Mouse (Mus musculus) T-helper 17 cell (primary cell): Measurements from ENCODE around the gene Gm20425.
"Not testable (repeated sequence)": the region's sequence is repeated elsewhere in the genome, so short reads cannot be mapped to it uniquely, and the experiment has no call there.

ENCODE experiments used
- in situ Hi-C, 2 experiments: fragments of 300-600 bp; cut with MboI, MseI; formaldehyde crosslinking; loops; 1 replicate in 1 of 2; 2 replicates in 1 of 2; pipeline ENCODE4 v1.15.1; 2025; ENCODE audit warnings: high pct_unique_total_duplicates in 2 of 2

The Gm20425 gene

GRCm38 (mm10) chr9:103163806-103164205 is 66.3 kb downstream of the Gm20425 start:
- in situ Hi-C loops: no loop called here

- in situ Hi-C loops: not testable (repeated sequence)
These were observed 74.9 kb downstream of the Gm20425 start for GRCm38 (mm10) chr9:103155158-103155557.

GRCm38 (mm10) chr9:103154568-103154967 is 75.5 kb downstream of the Gm20425 start:
- in situ Hi-C loops: no loop called here

- in situ Hi-C loops: no loop called here
These were observed 76.8 kb downstream of the Gm20425 start for GRCm38 (mm10) chr9:103153286-103153685.

- in situ Hi-C loops: no loop called here
These were observed 80.9 kb downstream of the Gm20425 start for GRCm38 (mm10) chr9:103149074-103149799.

DNA sequence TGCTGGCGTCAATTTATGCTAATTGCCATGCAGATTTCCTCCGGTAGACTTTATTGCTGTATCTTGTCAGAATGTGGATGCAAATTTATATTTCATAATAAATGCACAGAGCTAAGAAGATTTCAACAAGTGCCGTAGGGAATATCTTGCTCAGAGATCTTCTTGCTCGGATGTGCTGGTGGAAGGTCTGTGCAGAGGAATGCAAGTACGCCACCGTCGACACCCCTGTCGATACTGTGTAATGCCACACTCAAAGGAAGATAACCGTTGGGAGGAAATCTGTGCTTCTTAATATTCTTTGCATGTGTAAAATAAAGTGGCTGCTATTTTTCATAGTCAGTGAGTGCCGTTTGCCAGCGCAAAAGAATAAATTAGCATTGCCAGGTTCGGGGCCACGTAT is 83.0 kb downstream of the Gm20425 start:
- in situ Hi-C loops: no loop called here

DNA sequence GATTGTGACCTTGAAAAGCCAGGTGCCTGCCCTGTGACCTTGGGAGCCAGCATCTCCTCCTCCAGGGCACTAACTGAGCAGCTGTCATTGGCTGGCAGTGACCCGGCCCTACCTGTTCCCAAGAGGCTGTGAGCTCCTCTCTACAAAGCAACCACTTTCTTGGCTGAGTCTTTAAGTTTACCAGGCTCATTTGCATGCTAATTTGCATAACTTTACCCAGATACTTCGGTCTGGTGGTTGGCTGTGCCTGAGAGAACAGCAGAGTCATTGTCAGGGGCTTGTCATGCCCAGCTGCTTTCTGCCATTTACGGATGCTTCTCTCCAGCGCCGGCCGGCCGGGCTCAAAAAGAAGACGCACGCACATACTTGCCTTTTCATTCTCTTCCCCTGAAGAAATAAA is 83.4 kb downstream of the Gm20425 start:
- in situ Hi-C loops: no loop called here

GRCm38 (mm10) chr9:103146257-103146656 is 83.8 kb downstream of the Gm20425 start:
- in situ Hi-C loops: no loop called here

- in situ Hi-C loops: no loop called here
These were observed 84.8 kb downstream of the Gm20425 start for GRCm38 (mm10) chr9:103145351-103145750.

- in situ Hi-C loops: no loop called here
These were observed 86.2 kb downstream of the Gm20425 start for GRCm38 (mm10) chr9:103143881-103144280.

- in situ Hi-C loops: no loop called here
These were observed 88.8 kb downstream of the Gm20425 start for GRCm38 (mm10) chr9:103141266-103141665.

DNA sequence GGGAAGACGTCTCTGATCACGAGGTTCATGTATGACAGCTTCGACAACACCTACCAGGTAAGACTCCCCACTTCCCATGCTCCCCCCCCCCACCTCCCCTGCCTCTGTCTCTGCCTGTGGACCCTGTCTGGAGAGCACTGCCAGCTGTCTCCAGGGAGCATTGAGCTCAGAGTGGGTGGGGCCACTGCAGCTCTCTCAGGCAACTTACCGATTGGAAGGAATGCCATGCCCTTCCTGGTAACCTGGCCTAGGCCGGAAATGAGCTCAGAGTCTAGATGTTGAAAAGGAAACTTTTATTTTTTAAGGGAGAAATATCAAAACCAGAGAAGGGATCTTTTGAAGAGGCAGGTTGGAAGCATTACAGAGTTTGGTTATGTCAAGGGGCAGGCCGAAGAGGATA is 89.7 kb downstream of the Gm20425 start:
- in situ Hi-C loops: no loop called here
